Mouse (Mus musculus) colon, adult 2 months (tissue): ENCODE results near the gene Ugt1a6a. TPM values are rescaled to one million over a fixed set of nuclear protein-coding genes. Genes with fewer than 3 reads are reported as not detected.

Source experiments
- polyA plus RNA-seq: library from polyadenylated mRNA; depleted of rRNA; stranded (reverse); fragments of >200 nt; gene quantifications from 2 replicates; pipeline ENCODE4 v1.2.3, GENCODE M21; 2012; rRNA removed

Gene Ugt1a6a
- 28.4 and 34.7 TPM in 2 replicates for polyA plus RNA-seq

DNA sequence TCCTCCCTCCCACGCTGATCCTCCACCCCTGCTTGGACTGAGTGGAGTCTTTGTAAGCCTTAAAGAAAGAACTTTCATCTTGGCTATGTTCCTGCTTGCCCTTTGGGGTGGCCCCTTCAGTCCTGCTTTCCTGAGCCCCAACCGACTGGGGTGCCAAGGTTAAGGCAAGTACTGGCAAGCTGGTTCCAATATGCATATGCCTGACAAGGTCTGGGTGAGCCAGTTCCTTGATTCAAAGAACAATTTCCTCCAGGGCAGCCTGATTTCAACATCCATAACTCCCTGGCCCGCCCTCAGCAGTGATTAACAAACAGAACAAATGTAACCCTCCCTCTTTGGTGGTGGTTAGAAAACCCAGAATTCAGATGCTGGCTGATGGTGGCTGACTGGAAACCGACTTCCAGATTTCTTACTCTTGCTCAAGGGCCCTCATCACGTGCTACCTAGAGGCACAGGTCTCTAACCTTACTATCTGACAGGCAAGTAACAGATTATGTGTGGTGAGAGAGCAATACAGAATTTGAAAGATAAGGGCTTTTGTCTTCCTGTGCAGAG lies at the start of gene Ugt1a6a:
Ugt1a6a (plus strand) TSS at position 353 of the 555 bp plus-strand sequence.

DNA sequence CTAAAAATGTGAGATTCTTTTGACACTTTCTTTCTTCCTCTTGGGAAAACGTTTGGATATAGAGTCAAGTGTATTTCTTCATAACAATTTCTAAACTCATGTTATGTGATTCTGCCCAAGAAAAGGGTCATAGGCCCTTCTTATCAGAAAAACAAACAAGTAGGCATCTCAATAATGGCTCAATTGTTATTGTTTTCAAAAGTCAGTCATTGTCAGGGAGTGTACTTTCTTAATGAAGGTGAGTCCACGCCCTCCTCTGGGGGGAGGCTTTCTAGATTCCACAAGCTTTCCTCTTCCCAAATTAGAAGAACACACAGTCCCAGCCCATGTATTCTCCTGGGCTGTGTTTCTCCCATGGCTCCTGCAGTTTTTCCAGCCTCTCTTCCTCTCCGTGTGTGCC lies 47.1 kb upstream of the Ugt1a6a start, which contains the start of gene Ugt1a8:
Ugt1a8 (plus strand) TSS at position 301 of the 400 bp plus-strand sequence.

GRCm38 (mm10) chr1:88094941-88095492 lies 39.6 kb upstream of the Ugt1a6a start, which contains the start of gene Ugt1a7c:
Ugt1a7c (plus strand) TSS chr1:88095062.

DNA sequence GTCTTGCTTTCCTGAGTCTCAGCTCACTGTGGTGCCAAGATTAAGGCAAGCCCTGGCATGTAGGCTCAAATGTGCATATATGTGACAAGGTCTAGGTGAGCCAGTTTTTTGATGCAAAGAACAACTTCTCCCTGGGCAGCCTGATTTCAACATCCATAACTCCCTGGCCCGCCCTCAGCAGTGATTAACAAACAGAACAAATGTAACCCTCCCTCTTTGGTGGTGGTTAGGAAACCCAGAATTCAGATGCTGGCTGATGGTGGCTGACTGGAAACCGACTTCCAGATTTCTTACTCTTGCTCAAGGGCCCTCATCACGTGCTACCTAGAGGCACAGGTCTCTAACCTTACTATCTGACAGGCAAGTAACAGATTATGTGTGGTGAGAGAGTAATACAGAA lies 31.6 kb upstream of the Ugt1a6a start, which contains the start of gene Ugt1a6b:
Ugt1a6b (plus strand) TSS at position 234 of the 400 bp plus-strand sequence.

DNA sequence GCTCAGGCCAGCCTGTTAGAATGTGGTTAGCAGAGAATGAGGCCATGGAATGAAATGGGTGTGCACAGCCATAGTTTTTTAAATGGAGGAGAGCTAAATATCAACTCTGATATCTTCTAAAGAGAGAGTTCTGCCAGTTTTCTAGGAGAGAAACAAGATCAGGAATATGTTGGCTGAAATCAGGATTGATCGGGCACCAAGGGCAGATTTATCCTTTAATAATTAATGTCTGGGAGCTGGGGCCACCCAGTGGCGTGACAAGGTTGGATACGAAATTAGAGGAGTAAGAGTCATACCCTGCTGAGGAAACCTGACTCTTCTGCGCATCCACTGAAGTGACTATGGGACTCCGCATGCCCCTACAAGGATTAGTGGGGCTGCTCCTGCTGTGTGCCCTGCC lies 31.1 kb downstream of the Ugt1a6a start, which contains the start of gene Ugt1a5:
Ugt1a5 (plus strand) TSS at position 302 of the 400 bp plus-strand sequence.

GRCm38 (mm10) chr1:88200456-88200855 lies 65.8 kb downstream of the Ugt1a6a start, which contains the start of gene Ugt1a2:
Ugt1a2 (plus strand) TSS chr1:88200601.

DNA sequence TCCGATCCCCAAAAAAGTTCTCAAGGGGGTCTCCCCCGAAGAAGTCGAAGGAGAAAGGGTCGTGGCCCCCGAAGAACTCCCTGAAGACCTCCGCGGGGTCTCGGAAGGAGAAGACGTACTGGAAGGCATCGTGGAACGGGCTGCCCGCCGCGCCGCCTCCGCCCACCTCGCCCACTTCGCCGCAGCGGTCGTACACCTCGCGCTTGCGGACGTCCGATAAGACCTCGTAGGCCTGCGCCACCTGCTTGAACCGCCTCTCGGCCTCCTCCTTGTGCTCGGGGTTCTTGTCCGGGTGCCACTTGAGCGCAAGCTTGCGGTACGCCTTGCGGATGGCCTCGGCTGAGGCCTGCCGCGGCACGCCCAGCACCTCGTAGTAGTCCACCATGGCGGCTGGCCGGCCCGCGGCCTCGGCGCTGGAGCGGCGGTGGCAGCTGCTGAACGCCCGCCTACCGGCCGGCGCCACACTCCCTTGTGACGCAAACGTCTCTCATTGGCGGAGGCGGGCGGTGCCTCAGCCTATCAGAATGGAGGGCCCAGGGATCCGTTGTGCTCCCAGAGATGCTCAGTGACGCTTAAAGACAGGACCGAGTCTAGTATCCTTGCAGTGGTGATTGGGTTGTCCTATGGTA lies 70.8 kb downstream of the Ugt1a6a start, which contains the start of gene Dnajb3:
Dnajb3 (minus strand) TSS at position 489 of the 629 bp plus-strand sequence.

DNA sequence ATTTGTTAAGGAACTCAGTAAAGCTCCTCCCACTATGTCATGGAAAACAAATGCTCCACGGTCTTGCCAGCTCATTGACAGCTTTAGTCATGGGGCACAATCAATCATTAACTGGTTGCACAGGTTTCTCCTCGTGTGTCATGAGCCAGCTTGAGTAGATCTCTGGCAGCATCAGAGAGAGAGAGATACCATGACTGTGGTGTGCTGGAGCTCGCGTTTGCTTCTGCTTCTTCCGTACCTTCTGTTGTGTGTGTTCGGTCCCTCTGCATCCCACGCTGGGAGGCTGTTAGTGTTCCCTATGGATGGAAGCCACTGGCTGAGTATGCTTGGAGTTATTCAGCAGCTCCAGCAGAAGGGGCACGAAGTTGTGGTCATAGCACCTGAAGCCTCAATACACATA lies 77.2 kb downstream of the Ugt1a6a start, which contains the start of gene Ugt1a1:
Ugt1a1 (plus strand) TSS at position 148 of the 400 bp plus-strand sequence.

DNA sequence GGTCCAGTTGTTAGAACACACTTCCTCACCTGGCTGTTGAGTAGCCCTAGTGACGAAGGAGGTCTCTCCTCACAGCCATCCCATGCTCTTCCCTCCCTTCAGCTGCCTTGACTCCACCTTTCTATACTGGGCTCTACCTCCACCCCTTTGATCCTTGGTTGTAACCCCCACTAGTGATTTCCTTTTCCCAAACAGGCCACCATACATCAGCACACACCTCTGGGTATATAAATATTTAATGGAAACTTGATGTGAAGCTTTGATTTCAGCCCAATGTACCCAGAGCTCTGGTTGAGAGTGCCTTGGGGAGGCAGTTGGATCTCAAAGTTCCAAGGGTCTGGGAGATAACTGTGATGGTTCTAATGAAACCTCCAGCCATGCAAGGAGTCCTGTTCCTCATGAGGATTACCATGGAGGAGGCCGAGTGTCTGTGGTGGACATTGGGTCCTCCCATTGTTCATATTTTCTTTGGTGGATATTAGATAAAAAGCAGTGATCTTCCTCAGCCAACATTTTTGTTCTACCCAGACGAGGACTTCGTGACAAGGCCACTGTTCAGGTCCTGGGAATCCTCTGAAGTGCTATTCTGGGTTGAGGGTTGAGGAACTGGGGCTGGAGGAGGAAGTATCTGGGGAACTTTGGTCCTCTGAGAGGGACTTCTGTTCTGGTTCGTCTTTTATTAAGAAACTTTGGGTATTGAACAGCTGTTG lies 92.2 kb downstream of the Ugt1a6a start, which contains the start of gene Mroh2a:
Mroh2a (plus strand) TSS at position 317 of the 710 bp plus-strand sequence.

Other genes starting within 250 kb of the Ugt1a6a start
- 3.5 and 4.8 TPM in 2 replicates for gene Usp40, start 126.3 kb upstream of the Ugt1a6a start, polyA plus RNA-seq
- gene Ugt1a10, start 79.4 kb upstream of the Ugt1a6a start, polyA plus RNA-seq: 0.47 TPM in 1 of 2 replicates, not detected in the other
- not detected in 2 replicates for gene Ugt1a9, start 64.0 kb upstream of the Ugt1a6a start, polyA plus RNA-seq
- gene Ugt1a8, start 47.0 kb upstream of the Ugt1a6a start, polyA plus RNA-seq: not detected in 2 replicates
- 100.0 and 115 TPM in 2 replicates for gene Ugt1a7c, start 39.7 kb upstream of the Ugt1a6a start, polyA plus RNA-seq
- gene Ugt1a6b, start 31.6 kb upstream of the Ugt1a6a start, polyA plus RNA-seq: 1.1 and 30.2 TPM in 2 replicates
- 0.19 and 0.22 TPM in 2 replicates for gene Ugt1a5, start 31.2 kb downstream of the Ugt1a6a start, polyA plus RNA-seq
- 0.14 and 0.66 TPM in 2 replicates for gene Ugt1a2, start 65.8 kb downstream of the Ugt1a6a start, polyA plus RNA-seq
- 0.61 and 1.2 TPM in 2 replicates for gene Dnajb3, start 71.0 kb downstream of the Ugt1a6a start, polyA plus RNA-seq
- 12.7 and 44.6 TPM in 2 replicates for gene Ugt1a1, start 77.2 kb downstream of the Ugt1a6a start, polyA plus RNA-seq
- gene Mroh2a, start 92.2 kb downstream of the Ugt1a6a start, polyA plus RNA-seq: 0.26 and 0.35 TPM in 2 replicates
- gene Hjurp, start 142.8 kb downstream of the Ugt1a6a start, polyA plus RNA-seq: 34.2 and 59.4 TPM in 2 replicates
- gene Trpm8, start 142.9 kb downstream of the Ugt1a6a start, polyA plus RNA-seq: not detected in 2 replicates